19 mouse cellular contexts compared by ENCODE assay signal in the genomic region with DNA sequence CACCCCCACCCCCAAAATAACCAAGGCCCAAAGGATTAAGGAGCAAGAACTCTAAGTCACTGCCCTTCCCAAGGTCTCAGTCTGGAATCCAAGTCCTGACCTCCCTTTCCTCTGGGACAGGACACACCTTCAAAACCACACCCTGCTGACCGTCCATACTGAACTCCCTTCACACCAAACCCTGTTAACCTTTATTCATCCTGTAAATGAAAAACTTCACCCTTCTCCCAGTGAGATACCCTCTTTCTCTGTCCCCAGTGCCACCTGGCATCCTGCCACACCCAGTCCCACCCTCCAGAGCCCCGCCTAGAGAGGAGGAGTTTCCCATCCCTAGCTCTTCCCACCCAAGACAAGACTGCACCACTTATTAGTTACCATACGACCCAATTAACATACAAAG. TPM values are rescaled to one million over a fixed set of nuclear protein-coding genes. Genes with fewer than 3 reads are reported as not detected.
DNase-seq lines count a peak whose midpoint lies in the region; ATAC-seq and TF ChIP-seq lines count a peak whose summit lies in the region.
"Had no signal": no experiment of that assay in that cellular context is flagged by ENCODE, and none has a peak within 500 bp of the region (broad histone marks: within the 10 kb centered on the region; RNA-seq: fewer than 3 reads in every experiment).

No protein-coding gene starts in this region.

- H3K4me2 ChIP-seq in kidney, embryonic 16.5 days (replicated peaks; ENCODE audit: low read depth, low read length), result no peak overlapping the region
- no peak overlapping the region for H3K4me2 ChIP-seq in midbrain, embryonic 14.5 days (ENCODE audit: low read length)
- H3K4me2 ChIP-seq: embryonic facial prominence, embryonic 15.5 days; heart, embryonic 15.5 days; midbrain, embryonic 13.5 days had no signal

- H3K36me3 ChIP-seq in kidney, embryonic 16.5 days (ENCODE audit: insufficient read depth, low read length), result no peaks in the 10 kb centered on the region
- H3K36me3 ChIP-seq in ES-Bruce4 (ENCODE audit: control insufficient read depth, insufficient read depth, low read length, poor library complexity, severe bottlenecking), result peaks cover 7% of the 10 kb centered on the region; the same call in 1 of the 2 replicates
- no peaks in the 10 kb centered on the region for H3K36me3 ChIP-seq in midbrain, embryonic 10.5 days
- H3K36me3 ChIP-seq in midbrain, embryonic 14.5 days (ENCODE audit: control insufficient read depth, insufficient read depth, low read length), result no peaks in the 10 kb centered on the region
- H3K36me3 ChIP-seq: embryonic facial prominence, embryonic 15.5 days; heart, embryonic 15.5 days; hindbrain, embryonic 10.5 days; midbrain, embryonic 13.5 days had no signal

- peaks cover 3% of the 10 kb centered on the region; the same call in 1 of the 2 replicates for H3K9me3 ChIP-seq in kidney, embryonic 16.5 days (ENCODE audit: low read length)
- no peaks in the 10 kb centered on the region for H3K9me3 ChIP-seq in ES-Bruce4 (replicated peaks; ENCODE audit: control insufficient read depth, insufficient read depth, low read length, poor library complexity, severe bottlenecking)
- H3K9me3 ChIP-seq in midbrain, embryonic 10.5 days (replicated peaks), result no peaks in the 10 kb centered on the region
- H3K9me3 ChIP-seq in midbrain, embryonic 14.5 days (ENCODE audit: control insufficient read depth, low read length), result no peaks in the 10 kb centered on the region
- H3K9me3 ChIP-seq: embryonic facial prominence, embryonic 15.5 days; heart, embryonic 15.5 days; hindbrain, embryonic 10.5 days; midbrain, embryonic 13.5 days had no signal

- H3K9ac ChIP-seq in kidney, embryonic 16.5 days (replicated peaks; ENCODE audit: low read length), result no peak overlapping the region
- H3K9ac ChIP-seq in ES-Bruce4 (ENCODE audit: low read depth, poor library complexity, severe bottlenecking), result no peak overlapping the region
- no peak overlapping the region for H3K9ac ChIP-seq in midbrain, embryonic 14.5 days (replicated peaks; ENCODE audit: low read length)
- H3K9ac ChIP-seq: embryonic facial prominence, embryonic 15.5 days; heart, embryonic 15.5 days; midbrain, embryonic 13.5 days had no signal

- H3K27ac ChIP-seq in kidney, embryonic 16.5 days (ENCODE audit: low read length), result no peak overlapping the region
- H3K27ac ChIP-seq in ES-Bruce4 (ENCODE audit: insufficient read depth, low read length), result peak overlapping the region; percentile 94
- H3K27ac ChIP-seq in midbrain, embryonic 10.5 days (replicated peaks), result no peak overlapping the region
- no peak overlapping the region for H3K27ac ChIP-seq in midbrain, embryonic 14.5 days (replicated peaks; ENCODE audit: low read depth, low read length)
- H3K27ac ChIP-seq: heart, embryonic 15.5 days; hindbrain, embryonic 10.5 days; hindbrain, postnatal 0 days; midbrain, embryonic 13.5 days had no signal

- no peak overlapping the region for H3K4me3 ChIP-seq in kidney, embryonic 16.5 days (ENCODE audit: low read length)
- no peak overlapping the region for H3K4me3 ChIP-seq in ES-Bruce4 (ENCODE audit: low read depth, low read length)
- H3K4me3 ChIP-seq in midbrain, embryonic 10.5 days, result no peak overlapping the region
- H3K4me3 ChIP-seq in midbrain, embryonic 14.5 days (replicated peaks; ENCODE audit: low read depth, low read length), result no peak overlapping the region
- H3K4me3 ChIP-seq: embryonic facial prominence, embryonic 15.5 days; heart, embryonic 15.5 days; hindbrain, embryonic 10.5 days; midbrain, embryonic 13.5 days had no signal

- H3K4me1 ChIP-seq in kidney, embryonic 16.5 days (ENCODE audit: insufficient read depth, low read length), result peaks cover 19% of the 10 kb centered on the region
- peaks cover 15% of the 10 kb centered on the region for H3K4me1 ChIP-seq in ES-Bruce4 (ENCODE audit: control insufficient read depth, insufficient read depth, low read length)
- H3K4me1 ChIP-seq in midbrain, embryonic 10.5 days, result peaks cover 8% of the 10 kb centered on the region; the same call in 1 of the 2 replicates
- no peaks in the 10 kb centered on the region for H3K4me1 ChIP-seq in midbrain, embryonic 14.5 days (ENCODE audit: control insufficient read depth, insufficient read depth, low read length)
- H3K4me1 ChIP-seq: midbrain, embryonic 13.5 days had no signal

- no peak for TF ChIP-seq CTCF in ES-Bruce4 (IDR thresholded peaks at IDR 0.05; ENCODE audit: low read depth, low read length)

- TF ChIP-seq EP300 in ES-Bruce4 (IDR thresholded peaks at IDR 0.05; ENCODE audit: insufficient read depth, low read depth, low read length), result 0 out of 2 replicates have a peak, but pooled peaks have one; percentile 55

- ATAC-seq in kidney, embryonic 16.5 days (ENCODE audit: low FRiP score, low TSS enrichment), result no peak
- ATAC-seq in midbrain, embryonic 14.5 days (ENCODE audit: low FRiP score, low TSS enrichment), result no peak
- ATAC-seq: forebrain, embryonic 16.5 days; hindbrain, postnatal 0 days; midbrain, embryonic 13.5 days had no signal

- H3K27me3 ChIP-seq in kidney, embryonic 16.5 days (ENCODE audit: insufficient read depth, low read length), result no peaks in the 10 kb centered on the region
- no peaks in the 10 kb centered on the region for H3K27me3 ChIP-seq in ES-Bruce4 (ENCODE audit: control insufficient read depth, insufficient read depth, low read length, poor library complexity, severe bottlenecking)
- peaks cover under 1% of the 10 kb centered on the region for H3K27me3 ChIP-seq in midbrain, embryonic 10.5 days (ENCODE audit: low read depth, poor library complexity, severe bottlenecking)
- no peaks in the 10 kb centered on the region for H3K27me3 ChIP-seq in midbrain, embryonic 14.5 days (ENCODE audit: control insufficient read depth, insufficient read depth, low read length)
- H3K27me3 ChIP-seq: embryonic facial prominence, embryonic 15.5 days; heart, embryonic 15.5 days had no signal

- TF ChIP-seq POLR2A in ES-Bruce4 (IDR thresholded peaks at IDR 0.05; ENCODE audit: insufficient read depth, low read length), result no peak

- DNase-seq in kidney, postnatal 25 days, result peak; percentile 20 to 51
- DNase-seq in A20 (ENCODE audit: low read depth, low spot score), result peak; percentile 26
- DNase-seq in induced T-regulatory cell, adult 2 months (ENCODE audit: low read depth), result peak; percentile 57
- no peak for DNase-seq in midbrain, embryonic 10.5 days (ENCODE audit: low spot score)
- no peak for DNase-seq in spleen, adult 18-20 months
- no peak for DNase-seq in midbrain, embryonic 14.5 days
- DNase-seq: cerebellum, adult 2 months; cerebellum, postnatal 36 days; kidney, adult 9 months; layer of hippocampus, postnatal 36 days; lung, postnatal 10 days had no signal

- WGBS in kidney, embryonic 16.5 days, result 74% methylated on average over 3 of the region's 3 CpGs
- WGBS in midbrain, embryonic 10.5 days, result 84% methylated on average over 3 of the region's 3 CpGs
- WGBS in midbrain, embryonic 14.5 days, result 74% methylated on average over 3 of the region's 3 CpGs

RNA-seq across cellular contexts. Expression of a gene that starts 7.3 kb away (rescaled TPM):
- 2.6 and 3.2 TPM in 2 replicates for polyA plus RNA-seq in kidney, embryonic 16.5 days (2015; fragmentation: Nextera tagmentation; extraction: Ambion mirVana)
- polyA plus RNA-seq in ES-Bruce4 (2011; ENCODE audit: insufficient read depth, insufficient read length, low read depth, missing spikeins), result 36.8 and 48.9 TPM in 2 replicates
- 1.8 and 2.6 TPM in 2 replicates for polyA plus RNA-seq in midbrain, embryonic 10.5 days (2016; fragmentation: Nextera tagmentation; extraction: Ambion mirVana)
- polyA plus RNA-seq in midbrain, embryonic 14.5 days (2014; fragmentation: Nextera tagmentation; extraction: Ambion mirVana), result 5.9 and 6.1 TPM in 2 replicates

Comparison
In these comparisons a context has a peak if more than half of its experiments do, and no peak if none do; other contexts are left out.
1. DNase-seq: peak in kidney, postnatal 25 days (2 of 2), A20 (single experiment) and induced T-regulatory cell, adult 2 months (single experiment); none in midbrain, embryonic 10.5 days (single experiment), spleen, adult 18-20 months (0 of 2) and midbrain, embryonic 14.5 days (single experiment).